Mouse (Mus musculus): ENCODE results near the gene March11. TPM values are rescaled to one million over a fixed set of nuclear protein-coding genes. Genes with fewer than 3 reads are reported as not detected.

Gene March11
- not detected in 2 replicates for total RNA-seq (2012; rRNA removed)
- polyA plus RNA-seq (2012; ENCODE audit: insufficient read depth in 1 of 2, insufficient read length in 2 of 2, low read depth in 1 of 2, low replicate concordance in 2 of 2, missing spikeins in 1 of 2): not detected

GRCm38 (mm10) chr15:26308629-26309230 lies at the start of gene March11:
March11 (plus strand) TSS chr15:26309048.
- no peak for TF ChIP-seq POLR2A (IDR thresholded peaks at IDR 0.05; ENCODE audit: control insufficient read depth in 1 of 2, insufficient read depth in 1 of 2, low read depth in 1 of 2, low read length in 2 of 2, poor library complexity in 1 of 2)
- TF ChIP-seq MAZ (IDR thresholded peaks at IDR 0.05; ENCODE audit: low read depth, low read length): no peak
- TF ChIP-seq MAX (IDR thresholded peaks at IDR 0.05; ENCODE audit: low read length): no peak
- no peak for TF ChIP-seq SMC3 (IDR thresholded peaks at IDR 0.05; ENCODE audit: low read depth, low read length)
- TF ChIP-seq TBP (IDR thresholded peaks at IDR 0.05; ENCODE audit: low read depth, low read length): no peak
- no peak for TF ChIP-seq MEF2A (IDR thresholded peaks at IDR 0.05; ENCODE audit: extremely low read depth, insufficient replicate concordance, low read depth, low read length, poor library complexity, severe bottlenecking)
- TF ChIP-seq ZKSCAN1 (IDR thresholded peaks at IDR 0.05; ENCODE audit: low read depth, low read length): no peak
- TF ChIP-seq USF1 (IDR thresholded peaks at IDR 0.05; ENCODE audit: low read depth, low read length): no peak
- no peak for TF ChIP-seq TAL1 (IDR thresholded peaks at IDR 0.05; ENCODE audit: low read length)
- no peak for TF ChIP-seq CTCF (IDR thresholded peaks at IDR 0.05 in 2 of 3, conservative IDR thresholded peaks at IDR 0.05 in 1 of 3; ENCODE audit: control insufficient read depth in 1 of 3, insufficient read depth in 1 of 3, low read depth in 2 of 3, low read length in 3 of 3, poor library complexity in 1 of 3, severe bottlenecking in 1 of 3)
- no peak for TF ChIP-seq GATA1 (IDR thresholded peaks at IDR 0.05; ENCODE audit: low read depth, low read length)
- TF ChIP-seq RAD21 (IDR thresholded peaks at IDR 0.05; ENCODE audit: low read depth, low read length): no peak
- no peak for TF ChIP-seq POLR2AphosphoS2 (IDR thresholded peaks at IDR 0.05; ENCODE audit: low read length)
- TF ChIP-seq USF2 (IDR thresholded peaks at IDR 0.05; ENCODE audit: borderline replicate concordance in 1 of 2, insufficient read depth in 1 of 2, low read depth in 1 of 2, low read length in 2 of 2): no peak
- no peak for TF ChIP-seq TCF12 (IDR thresholded peaks at IDR 0.05; ENCODE audit: low read depth, low read length)
- TF ChIP-seq HCFC1 (IDR thresholded peaks at IDR 0.05; ENCODE audit: low read depth, low read length): no peak
- TF ChIP-seq NRF1 (IDR thresholded peaks at IDR 0.05; ENCODE audit: insufficient read depth, low read depth, low read length, poor library complexity, severe bottlenecking): no peak
- no peak for TF ChIP-seq ZMIZ1 (IDR thresholded peaks at IDR 0.05; ENCODE audit: low read depth, low read length)
- H3K27ac ChIP-seq (ENCODE audit: control insufficient read depth, low read depth, low read length): no peak within 1 kb of the TSS
- no peaks in the 10 kb centered on the region for H3K27me3 ChIP-seq (ENCODE audit: control insufficient read depth in 1 of 2, insufficient read depth in 2 of 2, low read length in 2 of 2)
- no peaks in the 10 kb centered on the region for H3K79me2 ChIP-seq (ENCODE audit: control insufficient read depth, insufficient read depth, low read length, poor library complexity)
- DNase-seq (ENCODE audit: low read depth, low spot score): no peak
- no peaks in the 10 kb centered on the region for H3K9me3 ChIP-seq (replicated peaks; ENCODE audit: insufficient read depth, low read length)
- no peaks in the 10 kb centered on the region for H3K4me1 ChIP-seq (ENCODE audit: control insufficient read depth in 1 of 2, insufficient read depth in 2 of 2, low read length in 2 of 2)
- no peaks in the 10 kb centered on the region for H3K36me3 ChIP-seq (ENCODE audit: control insufficient read depth in 1 of 2, insufficient read depth in 2 of 2, low read length in 2 of 2)
- H3K4me3 ChIP-seq (ENCODE audit: control insufficient read depth in 1 of 2, insufficient read depth in 1 of 2, low read depth in 2 of 2, low read length in 2 of 2): no peak within 1 kb of the TSS
- no peak within 1 kb of the TSS for H3K9ac ChIP-seq (ENCODE audit: control insufficient read depth, low read depth, low read length, poor library complexity, severe bottlenecking)

- Histone ChIP-seq H3K27ac (ENCODE audit: control insufficient read depth, low read depth, low read length) (no peak overlapping the region), H3K4me1 (ENCODE audit: control insufficient read depth in 1 of 2, insufficient read depth in 2 of 2, low read length in 2 of 2) (no peaks in the 10 kb centered on the region), H3K9me3 (replicated peaks; ENCODE audit: insufficient read depth, low read length) (no peaks in the 10 kb centered on the region), H3K27me3 (ENCODE audit: control insufficient read depth in 1 of 2, insufficient read depth in 2 of 2, low read length in 2 of 2) (no peaks in the 10 kb centered on the region), H3K79me2 (ENCODE audit: control insufficient read depth, insufficient read depth, low read length, poor library complexity) (no peaks in the 10 kb centered on the region), H3K9ac (ENCODE audit: control insufficient read depth, low read depth, low read length, poor library complexity, severe bottlenecking) (no peak overlapping the region), H3K36me3 (ENCODE audit: control insufficient read depth in 1 of 2, insufficient read depth in 2 of 2, low read length in 2 of 2) (no peaks in the 10 kb centered on the region), H3K4me3 (ENCODE audit: control insufficient read depth in 1 of 2, insufficient read depth in 1 of 2, low read depth in 2 of 2, low read length in 2 of 2) (no peak overlapping the region)
- DNase-seq (ENCODE audit: low read depth, low spot score): no peak
- TF ChIP-seq ELF1 (IDR thresholded peaks at IDR 0.05; ENCODE audit: low read depth, low read length) (no peak), MYB (IDR thresholded peaks at IDR 0.05; ENCODE audit: low read depth, low read length) (no peak), POLR2A (IDR thresholded peaks at IDR 0.05; ENCODE audit: control insufficient read depth in 1 of 2, insufficient read depth in 1 of 2, low read depth in 1 of 2, low read length in 2 of 2, poor library complexity in 1 of 2) (no peak), KAT2A (conservative IDR thresholded peaks at IDR 0.05; ENCODE audit: low read depth, low read length) (no peak)
Measured at GRCm38 (mm10) chr15:26262336-26262735, 46.5 kb upstream of the March11 start.
